Mouse (Mus musculus) ovary, adult 10 weeks (tissue): ENCODE results near the gene Atp8a1. TPM values are rescaled to one million over a fixed set of nuclear protein-coding genes. Genes with fewer than 3 reads are reported as not detected.

Source experiments
- polyA plus RNA-seq: library from polyadenylated mRNA; stranded (reverse); fragments of 350-450 nt; fragmentation: Illumina TruSeq; extraction: RNeasy Lipid Tissue Mini Kit (QIAGEN cat#74804); gene quantifications from one replicate; pipeline ENCODE4 v1.2.3, GENCODE M21; 2014

Atp8a1 gene
- polyA plus RNA-seq = 24.9 TPM

DNA sequence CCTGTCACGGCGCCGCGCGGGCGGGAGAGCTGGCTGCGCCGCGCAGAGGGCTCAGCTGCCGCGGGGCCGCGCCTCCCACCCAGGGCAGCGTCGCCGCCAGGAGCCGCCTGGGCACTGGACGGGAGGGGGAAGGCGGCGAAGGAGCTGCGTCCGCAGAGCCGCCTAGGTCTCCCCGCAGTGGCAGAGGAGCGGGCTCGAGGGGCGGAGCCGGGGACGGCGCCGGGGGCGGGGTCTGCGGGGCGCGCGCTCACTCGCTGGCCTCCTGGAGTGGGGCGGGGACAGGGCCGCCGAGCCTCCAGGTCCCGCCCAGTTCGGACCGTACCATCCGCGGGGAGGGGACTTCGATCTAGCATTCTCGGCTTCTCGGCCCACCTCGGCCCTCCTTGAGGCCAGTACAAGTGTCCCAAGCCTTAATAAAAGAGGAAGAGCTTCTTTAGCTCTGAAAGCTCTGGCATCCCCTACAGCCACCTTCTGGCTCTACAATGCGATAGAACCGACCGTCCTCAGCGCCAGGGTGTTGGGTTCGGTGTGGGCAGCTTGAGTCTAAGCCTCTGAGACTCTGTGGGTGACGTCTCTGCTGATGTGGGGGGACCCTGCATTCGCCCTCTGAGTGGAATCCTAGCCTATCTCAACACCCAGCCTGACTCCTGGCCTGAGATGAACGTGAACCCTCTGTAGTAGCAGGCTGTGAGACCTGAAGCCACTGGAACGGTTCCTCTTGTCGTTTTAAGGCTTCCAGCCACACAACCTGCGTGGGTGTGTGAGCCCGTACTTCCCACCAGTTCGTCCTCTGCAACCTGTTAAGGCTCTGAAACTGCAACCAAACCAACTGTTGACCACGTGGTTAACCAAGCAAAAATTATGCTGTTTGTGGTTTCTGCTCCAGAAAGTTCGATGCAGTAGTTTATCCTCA is at the start of gene Atp8a1:
Gene Atp8a1, minus strand, starts transcription at position 182 of the 913 bp plus-strand sequence.

DNA sequence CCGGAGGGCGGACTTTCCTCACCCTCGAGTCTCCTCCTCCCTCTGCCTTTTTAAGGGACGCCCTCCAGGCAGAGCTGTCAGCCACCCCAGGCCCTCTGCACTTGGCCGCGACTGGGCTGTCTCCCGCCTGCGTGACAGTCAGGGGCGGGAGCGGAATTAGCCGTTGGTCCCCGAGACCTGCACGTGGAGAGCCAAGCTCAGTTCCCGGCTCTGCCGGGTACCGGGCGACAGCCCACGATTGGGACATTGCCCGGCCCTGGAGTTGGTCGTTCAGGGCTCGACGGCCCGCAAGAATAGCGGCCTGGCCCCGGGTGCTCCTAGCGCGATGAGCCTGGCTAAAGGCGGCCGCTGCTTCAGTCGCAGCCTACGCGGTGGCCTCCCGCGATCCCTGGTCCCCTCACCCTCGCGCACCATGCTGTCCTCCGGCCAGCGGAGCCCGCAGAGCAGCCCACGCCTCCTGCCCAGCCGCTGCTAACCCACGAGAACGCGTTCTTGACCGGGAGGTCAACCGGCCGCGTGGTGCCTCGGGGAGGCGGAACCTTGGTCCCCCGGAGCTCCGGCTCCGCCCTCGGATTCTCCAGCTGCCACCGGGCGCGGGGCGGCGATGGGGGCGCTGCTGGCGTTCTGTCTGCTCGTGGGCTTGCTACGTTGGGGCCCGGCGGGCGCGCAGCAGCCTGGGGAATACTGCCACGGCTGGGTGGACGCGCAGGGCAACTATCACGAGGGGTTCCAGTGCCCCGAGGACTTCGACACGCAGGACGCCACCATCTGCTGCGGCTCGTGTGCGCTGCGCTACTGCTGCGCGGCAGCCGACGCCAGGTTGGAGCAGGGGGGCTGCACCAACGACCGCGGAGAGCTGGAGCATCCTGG is 239.2 kb downstream of the Atp8a1 start, which contains the start of gene Shisa3:
Gene Shisa3, plus strand, starts transcription at position 79 of the 870 bp plus-strand sequence.

Other genes starting within 250 kb of the Atp8a1 start
- 1.4 TPM for gene Shisa3, start 239.6 kb downstream of the Atp8a1 start, polyA plus RNA-seq
- not detected for gene Gm5108, start 94.2 kb upstream of the Atp8a1 start, polyA plus RNA-seq
- gene Gm21905, start 99.0 kb upstream of the Atp8a1 start, polyA plus RNA-seq = not detected
- not detected for gene Grxcr1, start 184.4 kb upstream of the Atp8a1 start, polyA plus RNA-seq